Mouse (Mus musculus) heart, postnatal 14 days (tissue): Measurements from ENCODE around the gene Gm5136. TPM values are rescaled to one million over a fixed set of nuclear protein-coding genes. Genes with fewer than 3 reads are reported as not detected.

Source experiments
- DNase-seq, 2 experiments: peaks; one replicate each; pipeline ENCODE4 v3.0.0; 2021 to 2022
- intact Hi-C: fragments of 180-260 bp; cut with DNase I; formaldehyde crosslinking; loops from one replicate; pipeline ENCODE4 v1.15.1; 2025
- long read RNA-seq, 2 experiments: library from polyadenylated mRNA; stranded (forward); transcript quantifications; one replicate each; pipeline ENCODE4 v2.0.0; 2021
- total RNA-seq, 2 experiments: library from RNA; stranded (reverse); gene quantifications; 2 replicates each; pipeline ENCODE4 v1.2.3; 2021

The Gm5136 gene
- total RNA-seq = not detected
- long read RNA-seq, experiment 1 = 0 reads
- long read RNA-seq, experiment 2 = 0 reads

DNA sequence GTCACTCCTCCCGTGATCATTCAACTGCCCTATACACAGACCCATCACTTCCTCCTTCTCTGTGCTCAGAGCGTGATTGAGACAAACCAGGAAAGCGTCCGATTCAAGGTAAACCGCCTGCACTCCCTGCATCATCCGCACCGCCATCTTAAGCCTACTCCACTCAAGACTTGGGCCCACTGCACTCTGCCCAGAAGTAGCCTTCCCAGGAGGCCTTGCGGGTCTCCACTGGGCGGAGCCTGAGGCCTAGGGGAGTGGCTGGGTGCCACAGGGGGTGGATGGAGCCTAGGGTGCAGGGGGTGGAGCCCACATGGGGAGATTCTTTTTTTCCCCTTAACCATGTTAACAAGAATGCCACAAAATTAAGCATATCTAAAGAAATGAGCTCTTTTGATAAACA, at the start of gene Gm5136:
Gene Gm5136, minus strand, starts transcription at position 215 of the 400 bp plus-strand sequence.
- intact Hi-C loops = no loop called here
- DNase-seq = no peak

DNA sequence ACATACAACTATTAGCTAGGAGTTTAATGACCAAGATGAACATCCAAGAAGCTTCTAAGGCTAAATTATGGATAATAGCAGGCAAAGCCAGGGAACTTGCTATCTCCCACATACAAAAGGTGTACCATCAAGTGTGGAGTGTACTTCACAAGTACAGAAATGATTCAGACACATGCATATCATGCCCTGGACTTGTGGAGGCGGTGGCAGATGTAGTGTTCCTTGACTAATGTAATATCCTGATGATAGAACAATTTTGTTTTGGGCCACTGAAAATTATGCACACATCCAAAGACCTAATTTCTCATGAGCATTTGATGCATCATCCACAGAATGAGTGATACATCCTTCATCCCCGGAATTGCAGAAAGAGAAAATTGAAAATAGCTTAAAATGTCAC, 43.8 kb upstream of the Gm5136 start:
- DNase-seq = no peak
- intact Hi-C loops = no loop called here

DNA sequence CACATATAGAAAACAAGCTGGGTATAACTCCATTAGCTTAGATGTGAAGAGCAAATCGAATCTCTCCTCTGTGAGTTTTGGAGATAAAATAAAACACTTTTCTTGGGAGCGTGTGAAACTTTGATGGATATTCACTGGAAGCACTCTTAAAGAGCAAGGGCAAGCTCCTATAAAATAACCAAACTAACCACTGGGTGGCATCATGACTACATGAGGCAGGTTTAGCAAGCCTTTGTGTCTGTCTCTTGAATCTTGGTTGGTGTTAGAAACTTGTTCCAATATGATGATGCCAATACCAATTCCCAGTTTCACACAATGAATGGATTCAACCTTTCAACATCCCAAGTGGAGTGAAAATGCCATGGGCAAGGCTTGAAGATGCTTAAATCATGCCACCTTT, 34.0 kb upstream of the Gm5136 start:
- intact Hi-C loops = loop anchor here (5.0 to 10.0 kb wide), 3 partner anchors 763 to 1121 kb away; no protein-coding TSS in a partner anchor

DNA sequence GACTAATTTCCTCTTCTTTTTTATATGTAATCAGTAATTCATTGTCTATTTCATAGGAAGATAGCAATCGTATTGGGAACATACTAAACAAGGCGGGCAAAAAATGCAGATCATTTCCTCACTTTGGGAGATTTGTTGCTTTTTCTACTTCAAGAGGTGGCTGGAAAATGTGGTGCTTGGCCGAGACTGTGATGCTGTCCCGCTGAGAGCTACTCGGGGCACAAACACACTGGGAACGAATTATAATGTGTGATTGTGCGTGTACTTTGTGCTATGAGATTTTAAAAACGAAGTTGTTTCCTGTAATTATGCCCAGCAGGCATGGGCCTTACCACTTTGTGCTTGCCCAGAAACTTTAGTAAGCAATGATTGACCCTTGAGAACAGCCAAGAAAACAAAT, 29.0 kb upstream of the Gm5136 start:
- intact Hi-C loops = no loop called here

More for the DNA sequence above, 34.0 kb upstream of the Gm5136 start:
- DNase-seq = peak in 1 of 2 experiments; percentile 8

DNA sequence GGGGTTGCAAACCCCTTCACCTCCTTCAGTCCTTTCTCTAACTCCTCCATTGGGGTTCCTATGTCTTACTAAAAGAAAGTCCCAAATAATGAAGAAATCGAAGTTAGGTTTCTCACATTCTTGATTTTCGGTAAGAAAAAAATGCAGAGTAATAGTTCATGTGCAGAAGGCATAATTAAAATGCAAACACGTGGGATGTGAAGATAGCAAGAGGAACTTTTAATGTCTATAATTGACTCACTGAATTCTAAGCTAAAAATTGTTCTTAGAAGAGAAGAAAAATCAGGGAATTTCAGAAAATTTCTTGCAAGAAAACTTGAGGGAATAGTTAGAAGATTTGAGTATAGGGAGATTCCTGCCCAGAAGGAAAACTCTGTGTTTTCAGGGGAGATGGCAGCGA, 26.4 kb upstream of the Gm5136 start:
- intact Hi-C loops = no loop called here
- DNase-seq = no peak

More for the DNA sequence above, 29.0 kb upstream of the Gm5136 start:
- no peak for DNase-seq

DNA sequence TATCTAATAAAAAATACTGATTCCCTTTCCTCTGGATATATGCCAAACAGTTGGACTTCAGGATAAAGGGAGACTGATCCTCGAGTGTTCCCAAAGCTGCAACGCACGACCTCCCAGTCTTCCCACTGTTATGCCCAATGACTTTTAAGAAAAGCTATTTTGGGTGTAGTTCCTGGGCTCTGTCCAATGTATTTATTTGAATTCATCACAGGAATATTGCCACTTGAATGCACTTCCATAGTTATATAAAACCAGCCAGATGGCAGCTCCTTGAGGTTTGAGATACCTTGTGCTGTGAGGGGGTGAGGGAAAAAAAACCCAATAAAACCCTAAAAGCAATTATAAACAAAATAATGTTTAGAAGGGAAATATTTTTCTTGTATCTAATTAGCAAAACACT, 24.9 kb upstream of the Gm5136 start:
- DNase-seq = no peak
- intact Hi-C loops = no loop called here

DNA sequence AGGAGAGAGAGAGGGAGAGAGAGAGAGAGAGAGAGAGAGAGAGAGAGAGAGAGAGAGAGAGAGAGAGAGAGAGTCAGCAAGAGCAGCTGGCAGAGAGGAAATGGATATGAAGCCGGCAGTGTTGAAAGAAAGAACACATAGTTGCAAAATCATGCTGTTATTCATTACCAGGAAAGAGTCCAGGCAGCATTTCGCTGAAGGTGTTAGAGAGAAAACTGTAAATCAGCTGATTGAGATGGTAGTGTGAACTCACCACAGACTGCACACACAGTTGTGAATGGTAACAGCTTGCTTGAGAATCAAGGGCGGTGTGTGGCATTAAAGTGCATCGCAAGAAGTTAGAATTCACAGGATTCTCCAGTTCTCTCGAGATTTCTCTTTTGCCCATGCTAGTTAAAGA, 10.6 kb upstream of the Gm5136 start:
- intact Hi-C loops = no loop called here
- DNase-seq = no peak

DNA sequence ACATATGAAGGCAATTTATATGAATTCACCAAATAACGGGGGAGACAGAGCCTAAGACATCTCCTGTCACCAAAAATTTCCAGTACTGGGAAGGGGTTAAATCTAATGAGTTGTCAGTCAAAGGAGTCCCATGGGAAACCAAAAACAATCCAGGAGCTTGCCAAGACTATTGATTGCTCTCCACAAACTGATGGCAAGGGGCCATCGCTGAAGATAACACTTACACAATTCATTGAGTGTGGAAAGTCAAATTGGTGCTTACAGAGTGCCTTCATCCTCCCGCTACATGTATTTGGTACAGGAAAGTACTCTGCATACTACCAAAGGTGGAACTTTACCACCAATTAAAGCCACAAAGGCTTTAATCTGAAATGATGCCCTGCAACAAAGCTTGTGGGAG, 5.7 kb upstream of the Gm5136 start:
- intact Hi-C loops = no loop called here
- no peak for DNase-seq

DNA sequence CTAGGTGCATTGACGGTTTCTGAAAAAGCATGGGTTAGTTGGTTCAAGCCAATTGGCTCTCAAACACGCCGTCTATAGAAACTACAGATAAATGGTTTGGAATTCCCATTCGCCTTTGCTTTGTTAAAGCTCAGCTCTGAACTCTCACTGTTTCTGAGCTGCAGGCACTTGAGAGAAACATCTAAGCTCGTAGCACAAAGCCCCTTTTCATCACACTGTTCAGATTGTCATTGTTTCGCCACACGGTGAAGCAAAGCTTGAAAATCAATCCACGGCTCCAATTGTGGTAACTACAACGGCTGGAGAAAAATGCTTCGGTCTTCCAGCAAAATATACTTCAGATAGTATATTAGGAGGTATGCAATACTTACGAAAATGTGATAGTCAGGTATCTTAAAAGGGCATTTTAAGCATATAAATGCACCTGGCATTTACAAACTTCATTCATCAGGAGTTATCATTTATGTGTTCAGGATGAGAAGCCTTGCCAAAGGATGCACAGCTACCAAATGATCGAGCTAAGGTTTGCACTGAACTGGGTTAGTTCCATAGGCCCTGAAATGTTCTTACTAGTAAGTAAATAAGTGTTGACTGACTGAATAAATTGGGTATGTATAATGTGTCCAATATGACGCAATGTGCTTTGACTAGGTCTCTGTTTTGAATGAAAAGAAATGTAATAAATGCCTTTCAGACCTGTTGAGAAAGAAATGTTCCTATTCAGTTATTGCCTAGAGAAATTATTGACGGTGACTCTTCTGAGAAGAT, 1.6 kb upstream of the Gm5136 start:
- DNase-seq = no peak
- intact Hi-C loops = no loop called here

DNA sequence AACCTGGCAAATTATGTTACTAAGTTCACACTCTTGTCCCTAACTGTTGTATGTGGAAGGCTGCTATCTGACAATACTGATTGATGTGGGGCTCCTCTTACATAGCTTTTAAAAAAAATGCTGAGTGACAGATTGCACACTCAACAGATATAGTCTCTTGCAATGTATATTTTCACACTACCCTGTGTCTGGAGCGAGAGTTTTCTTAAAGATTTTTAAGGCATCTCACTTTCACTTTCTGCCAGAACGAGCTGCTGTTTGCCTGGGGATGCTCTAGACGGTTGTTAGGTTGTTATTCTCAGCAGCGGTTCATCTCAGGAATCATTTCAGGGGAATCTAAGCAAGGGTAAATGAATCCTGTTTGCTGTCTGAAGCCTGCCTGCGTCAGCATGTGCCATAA, 2.9 kb downstream of the Gm5136 start:
- intact Hi-C loops = no loop called here
- no peak for DNase-seq

DNA sequence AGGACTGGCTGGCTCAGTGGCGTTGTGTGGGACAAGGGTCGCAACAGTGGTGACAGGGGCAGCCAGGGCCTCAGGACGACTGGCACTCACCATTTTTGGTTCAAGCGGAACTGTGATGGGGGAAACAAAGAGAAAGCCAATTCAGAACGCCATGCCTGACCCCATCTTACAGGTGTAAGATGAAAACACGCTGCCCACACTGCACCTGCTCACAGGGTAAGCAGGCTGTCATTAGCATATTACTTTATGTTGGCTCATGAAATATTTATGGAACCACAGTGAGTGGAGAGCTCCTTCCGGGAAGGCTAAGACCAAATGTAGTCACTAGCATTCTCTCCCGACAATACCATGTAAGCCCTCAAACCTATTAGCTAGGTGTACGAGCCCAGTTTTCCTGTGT, 9.0 kb downstream of the Gm5136 start:
- DNase-seq = no peak
- intact Hi-C loops = no loop called here

DNA sequence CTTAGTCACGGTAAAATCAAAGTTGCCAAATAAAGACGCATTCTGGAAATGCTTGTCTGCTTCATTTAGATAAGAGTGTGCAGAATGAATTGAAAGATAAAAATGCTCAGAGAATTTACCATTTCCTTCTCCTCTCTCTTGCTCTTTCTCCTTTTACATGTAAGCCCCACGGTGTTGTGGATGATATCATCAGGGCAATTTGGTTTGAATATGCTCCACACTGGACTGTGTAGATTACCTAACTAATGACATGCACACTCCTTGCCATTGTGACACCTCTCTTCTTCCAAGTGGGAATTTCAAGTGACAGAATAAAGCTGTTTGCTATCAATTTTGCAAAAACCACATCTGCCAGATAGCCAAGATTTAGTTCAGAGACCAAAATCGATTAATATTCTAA, 13.3 kb downstream of the Gm5136 start:
- intact Hi-C loops = no loop called here
- DNase-seq = no peak

DNA sequence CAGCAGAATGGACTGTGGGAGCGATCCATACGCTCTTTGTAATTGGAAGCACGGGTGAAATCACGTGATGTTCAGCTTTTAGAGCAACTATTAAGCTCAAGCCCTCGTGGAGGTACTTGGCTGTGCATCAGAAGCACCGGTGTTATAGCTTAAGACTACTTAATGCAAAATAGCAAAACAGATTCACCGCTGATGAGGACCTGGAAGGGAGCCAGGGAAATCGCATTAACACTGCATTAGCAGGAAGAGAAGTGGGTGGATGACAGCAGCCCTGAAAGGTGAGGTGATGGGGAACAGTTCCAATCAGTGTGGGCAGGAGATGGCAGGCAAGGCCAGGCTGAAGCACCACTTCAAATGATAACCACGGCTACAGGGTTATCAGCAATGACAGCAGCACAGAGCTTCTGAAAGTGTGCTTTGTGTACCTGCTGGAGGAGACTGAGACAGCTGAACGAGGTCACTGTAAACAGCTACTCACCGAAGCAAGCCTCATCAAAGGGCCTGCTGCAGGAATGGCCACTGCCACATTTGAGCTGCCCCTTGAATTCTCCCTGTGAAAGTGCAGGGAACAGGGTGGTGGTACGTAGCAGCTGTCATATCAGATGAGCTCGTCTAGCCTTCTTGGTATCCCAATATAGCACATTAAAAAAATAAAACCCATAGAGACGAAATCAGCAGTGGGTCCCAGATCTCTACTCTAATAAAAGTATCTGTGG, 20.1 kb downstream of the Gm5136 start:
- no peak for DNase-seq
- intact Hi-C loops = no loop called here

DNA sequence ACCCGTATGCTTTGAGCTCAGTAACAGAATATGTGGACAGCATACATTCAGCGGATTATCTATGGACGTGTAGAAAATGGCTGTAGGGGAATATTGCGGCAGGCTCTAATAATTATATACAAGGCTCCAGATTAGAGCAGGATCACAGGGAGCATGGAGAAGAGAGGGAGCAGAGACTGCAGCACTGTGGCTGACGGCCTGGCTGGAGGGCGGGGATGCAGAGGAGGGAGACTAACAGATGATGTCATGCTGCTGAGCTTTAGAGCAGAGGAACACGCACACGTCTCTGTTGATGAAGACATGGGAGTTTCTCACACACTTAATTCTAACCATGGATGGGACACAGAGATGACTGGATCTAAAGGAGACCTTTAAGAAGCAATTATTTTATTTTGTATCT, 22.9 kb downstream of the Gm5136 start:
- DNase-seq = no peak
- intact Hi-C loops = no loop called here

DNA sequence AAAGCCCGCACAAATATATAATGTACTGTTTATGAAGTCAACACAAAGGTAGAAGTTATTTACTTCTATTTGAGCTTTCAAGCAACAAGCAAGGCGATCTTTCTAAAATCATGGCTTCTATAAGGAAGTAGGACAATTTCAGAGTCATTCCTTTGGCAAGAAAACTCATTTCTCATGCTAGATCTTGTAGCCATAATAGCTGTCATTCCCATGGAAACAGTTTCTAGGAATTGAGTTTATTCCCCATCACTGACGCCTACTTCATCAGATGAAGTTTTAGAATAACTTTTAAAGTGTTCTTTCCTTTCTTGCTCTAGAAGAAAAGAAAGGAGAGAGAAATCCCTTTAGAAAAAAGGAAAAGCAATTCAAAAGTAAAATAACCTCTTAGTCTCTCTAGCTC, 31.0 kb downstream of the Gm5136 start:
- intact Hi-C loops = no loop called here
- DNase-seq = no peak

DNA sequence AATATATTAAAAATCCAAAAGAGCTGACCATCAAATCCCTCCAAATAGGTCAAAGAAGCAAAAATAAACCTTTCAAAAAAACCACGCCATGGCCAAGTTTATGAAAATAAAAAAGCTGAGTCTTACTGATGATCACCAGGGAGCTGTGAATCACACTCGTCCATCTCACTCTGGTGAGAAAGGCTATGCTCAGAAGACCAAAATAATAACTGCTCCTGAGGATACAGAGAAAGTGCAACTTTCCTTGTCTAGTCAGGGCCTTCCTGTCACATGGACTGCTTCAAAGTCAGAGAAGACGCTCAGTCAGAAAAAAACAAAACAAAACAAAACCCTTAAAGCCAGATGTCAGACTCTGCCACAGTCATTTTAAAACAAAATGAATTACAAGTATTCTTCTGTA, 39.7 kb downstream of the Gm5136 start:
- DNase-seq = no peak
- intact Hi-C loops = no loop called here

DNA sequence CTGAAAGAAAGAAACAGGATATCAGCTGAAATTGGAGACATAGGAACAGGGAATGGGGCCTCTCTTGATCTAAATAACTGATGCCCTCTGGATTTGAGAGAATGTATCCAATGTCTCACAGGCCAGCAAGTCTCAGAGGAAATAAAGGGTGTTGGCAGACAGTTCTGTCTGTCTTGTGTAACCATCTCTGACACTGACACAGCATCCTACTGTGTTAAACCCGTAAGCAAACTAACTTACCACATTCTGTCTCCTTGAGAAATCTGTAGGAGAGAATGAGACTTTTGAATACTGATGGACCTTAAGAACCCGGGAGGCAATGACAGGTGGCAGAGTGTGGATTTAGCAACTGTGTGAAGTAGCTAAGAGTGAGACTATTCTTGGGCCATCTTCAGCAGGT, 41.7 kb downstream of the Gm5136 start:
- intact Hi-C loops = no loop called here
- DNase-seq = no peak

DNA sequence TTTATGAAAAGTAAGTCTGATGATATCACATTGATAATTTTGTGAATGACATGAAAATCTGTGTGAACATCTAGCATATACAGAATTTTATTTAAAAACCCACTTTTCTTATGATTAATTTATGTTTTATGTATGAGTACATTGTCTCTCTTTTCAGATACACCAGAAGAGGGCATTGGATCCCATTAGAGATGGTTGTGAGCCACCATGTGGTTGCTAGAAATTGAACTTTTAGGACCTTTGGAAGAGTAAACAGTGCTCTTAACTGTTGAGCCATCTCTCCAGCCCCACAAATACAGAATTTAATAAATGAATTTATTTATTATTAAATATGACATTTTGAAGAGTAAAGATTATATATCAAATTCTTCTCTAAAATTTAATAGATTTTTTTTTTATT, 42.3 kb downstream of the Gm5136 start:
- intact Hi-C loops = no loop called here
- DNase-seq = no peak

DNA sequence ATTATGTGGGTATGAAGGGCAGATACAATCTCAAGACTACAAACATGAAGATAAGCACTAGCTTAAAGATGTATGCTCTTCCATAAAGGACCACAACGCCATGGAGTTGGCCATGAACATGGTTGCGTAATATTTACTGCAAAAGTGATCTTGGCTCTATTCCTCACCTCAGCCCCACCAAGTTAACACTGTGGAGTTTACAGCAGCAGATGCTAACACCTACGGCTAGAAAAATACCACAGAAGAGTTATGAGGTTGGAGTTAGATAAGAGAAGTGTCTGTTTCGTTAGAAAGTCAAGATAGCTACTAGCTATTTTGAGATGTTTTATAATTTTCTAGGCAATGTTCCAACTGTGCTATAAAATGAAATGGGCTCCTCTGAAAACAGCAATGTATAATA, 43.1 kb downstream of the Gm5136 start:
- intact Hi-C loops = no loop called here

DNA sequence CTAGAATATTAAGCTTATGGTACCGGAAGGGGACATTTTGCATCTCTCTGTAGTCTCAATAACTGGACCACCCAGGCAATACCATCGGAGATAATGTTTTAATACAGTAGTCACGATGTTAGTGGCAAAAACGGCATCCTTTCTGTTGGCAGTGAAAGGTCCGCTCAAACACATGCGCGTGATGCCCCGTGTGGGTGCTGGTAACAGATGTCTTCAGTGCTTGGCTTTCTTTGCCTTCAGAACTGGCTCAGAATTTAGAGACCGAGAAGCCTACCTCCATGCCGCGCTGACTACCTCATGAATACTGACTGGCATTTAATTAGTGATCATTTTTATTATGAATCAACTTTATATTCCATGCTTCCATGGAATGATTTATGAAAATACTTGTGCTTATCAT, 44.9 kb downstream of the Gm5136 start:
- intact Hi-C loops = no loop called here
- no peak for DNase-seq

More for the DNA sequence above, 43.1 kb downstream of the Gm5136 start:
- no peak for DNase-seq

DNA sequence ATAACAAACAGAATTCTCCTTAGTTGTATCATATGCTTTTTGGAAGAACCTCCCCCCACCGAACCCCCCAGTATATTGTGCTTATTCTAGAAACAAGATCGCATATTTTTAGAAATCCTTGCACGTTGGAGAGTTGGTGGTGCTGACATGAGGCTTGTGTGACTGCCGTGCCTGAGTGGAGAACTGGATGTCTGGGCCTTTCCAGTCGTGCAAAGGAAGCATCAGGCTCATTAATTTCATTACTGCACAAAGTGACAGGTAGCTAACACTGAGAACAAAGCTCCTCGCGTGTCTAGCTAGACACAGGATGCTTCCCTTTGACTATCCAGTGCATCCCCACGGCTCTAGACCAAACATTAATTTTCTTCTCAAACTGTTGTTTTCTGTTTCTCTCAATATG, 47.1 kb downstream of the Gm5136 start:
- intact Hi-C loops = no loop called here
- DNase-seq = no peak

DNA sequence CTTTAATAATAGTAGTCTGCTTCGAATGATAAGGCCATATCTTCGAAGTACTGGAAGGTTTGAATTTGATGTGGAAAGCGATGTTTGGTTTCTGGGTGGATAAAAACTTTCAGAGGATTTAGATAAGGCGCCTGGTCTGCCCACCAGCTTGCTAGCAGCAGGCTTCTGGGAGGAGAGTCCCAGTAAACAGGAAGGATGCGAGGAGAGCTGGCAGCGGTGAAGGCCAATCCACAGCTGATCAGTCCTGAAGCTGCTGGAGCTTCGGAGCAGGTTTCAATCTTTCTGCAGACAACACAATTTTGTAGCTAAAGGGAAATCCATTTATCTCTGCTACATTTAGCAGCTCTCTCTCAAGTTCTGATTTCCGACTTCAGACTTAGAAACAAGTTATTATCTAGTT, 47.9 kb downstream of the Gm5136 start:
- intact Hi-C loops = no loop called here
- DNase-seq = no peak
